Mouse (Mus musculus) c-Kit-positive CD71-positive TER-119-negative erythroid progenitor cells, embryonic 14.5 days (primary cell): ENCODE results near the gene Tldc2.

Experiments used
- DNase-seq: peaks from one replicate; pipeline ENCODE4 v3.0.0-alpha.2; 2013; ENCODE audit warnings: low read depth

Gene Tldc2

GRCm38 (mm10) chr2:157060557-157061305 is 26.1 kb upstream of the Tldc2 start:
- no peak for DNase-seq

DNA sequence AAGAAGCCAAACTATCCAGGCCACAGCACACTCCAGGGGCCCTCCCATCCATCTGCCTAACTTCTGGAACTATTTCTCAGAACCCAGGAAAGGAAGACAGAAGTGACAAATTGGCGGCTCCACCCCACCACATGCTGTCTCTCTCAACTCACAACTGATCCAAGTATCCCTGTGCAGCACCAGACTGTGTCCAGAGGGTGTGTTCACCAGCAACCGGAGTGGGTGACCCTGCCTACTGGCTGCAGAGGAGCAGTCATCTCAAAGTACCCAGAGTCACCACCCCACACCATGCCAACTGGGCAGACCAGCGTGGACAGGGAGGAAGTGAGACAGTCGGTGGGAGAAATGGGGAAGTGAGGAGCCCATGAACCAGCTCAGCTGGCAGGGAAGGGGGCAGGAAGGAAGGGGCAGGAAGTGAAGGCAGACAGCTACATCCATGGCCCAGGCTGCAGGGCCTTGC is 23.6 kb upstream of the Tldc2 start:
- DNase-seq: no peak

GRCm38 (mm10) chr2:157064136-157064535 is 22.7 kb upstream of the Tldc2 start:
- DNase-seq: no peak

DNA sequence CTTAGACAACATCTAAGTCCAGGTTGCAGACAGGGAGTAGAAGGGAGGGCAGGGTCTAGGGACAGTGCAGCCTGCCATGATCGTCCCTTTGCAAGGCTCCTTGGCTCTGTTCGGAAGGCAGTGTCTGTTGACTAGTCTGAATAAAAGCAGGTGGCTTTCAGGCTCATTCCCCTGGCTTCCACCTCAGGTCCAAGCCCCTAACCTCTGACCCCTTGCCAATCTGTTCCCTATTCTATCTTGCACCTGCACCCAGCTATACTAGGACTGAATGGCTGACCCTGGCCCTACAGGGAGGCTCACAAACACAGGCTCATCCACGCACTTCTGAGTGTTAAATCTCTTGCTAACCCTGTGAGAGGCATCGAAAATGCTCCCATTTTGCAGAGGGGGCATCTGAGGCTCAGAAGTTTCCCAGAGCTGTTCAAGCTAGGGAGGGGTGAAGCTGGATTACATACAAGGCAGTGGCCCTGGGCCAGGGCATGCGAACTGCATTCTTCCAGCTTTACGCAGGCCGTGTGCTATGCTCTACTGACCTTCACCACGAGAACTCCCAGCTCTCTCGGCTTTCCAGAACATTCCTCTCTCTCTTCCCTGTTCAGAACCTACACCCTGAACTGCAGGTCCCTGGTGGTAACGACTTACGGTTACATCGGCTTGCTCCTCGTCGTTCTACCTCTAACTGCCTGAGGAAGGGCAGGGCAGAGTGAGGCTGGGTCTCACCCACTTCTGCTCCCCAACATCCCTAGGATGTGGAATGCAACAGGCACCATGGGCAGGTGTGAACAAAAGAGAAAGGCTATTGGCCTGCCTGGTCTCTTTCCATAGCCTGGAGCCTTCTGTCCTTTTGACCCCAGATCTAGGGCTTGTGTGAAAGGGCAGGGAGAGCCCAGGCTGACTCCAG is 21.6 kb upstream of the Tldc2 start:
- no peak for DNase-seq

DNA sequence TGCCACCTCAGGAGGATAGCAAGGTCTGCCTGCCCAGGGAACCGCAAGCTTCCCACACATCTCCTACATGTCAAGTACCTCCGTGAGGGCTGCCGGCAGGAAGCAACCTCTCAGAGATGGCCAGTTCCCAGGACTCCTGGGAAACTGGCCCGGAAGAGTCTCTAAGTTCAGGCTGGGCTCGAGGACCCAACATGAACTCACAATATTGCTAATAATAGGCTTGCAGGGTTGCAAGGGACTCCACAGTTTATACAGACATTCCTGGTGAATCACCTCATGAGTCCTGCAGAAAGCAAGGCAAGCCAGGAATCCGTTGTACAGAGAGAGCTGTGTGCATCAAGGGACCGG is 21.0 kb upstream of the Tldc2 start:
- no peak for DNase-seq

- no peak for DNase-seq
These were observed 20.0 kb upstream of the Tldc2 start for GRCm38 (mm10) chr2:157066731-157067430.

- no peak for DNase-seq
These were observed 18.0 kb upstream of the Tldc2 start for GRCm38 (mm10) chr2:157068701-157069354.

DNA sequence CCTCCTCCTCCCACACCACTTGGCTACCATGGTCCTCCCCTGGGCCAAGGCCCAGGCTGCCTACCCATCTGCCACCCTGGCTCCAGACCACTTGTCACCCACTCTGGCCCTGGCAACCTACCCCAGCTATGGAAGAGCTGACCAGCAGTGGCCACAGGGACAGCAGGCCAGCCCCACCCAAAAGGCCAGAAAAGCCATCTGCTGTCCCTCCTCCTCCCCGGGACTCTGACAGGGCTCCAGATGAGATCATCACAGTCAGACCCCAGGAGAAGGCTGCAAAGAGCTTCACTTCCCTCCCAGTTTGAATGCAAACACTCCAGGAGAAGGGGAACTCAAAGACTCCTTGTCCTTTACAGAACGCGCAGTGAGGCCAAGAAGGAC is 17.5 kb upstream of the Tldc2 start:
- no peak for DNase-seq

DNA sequence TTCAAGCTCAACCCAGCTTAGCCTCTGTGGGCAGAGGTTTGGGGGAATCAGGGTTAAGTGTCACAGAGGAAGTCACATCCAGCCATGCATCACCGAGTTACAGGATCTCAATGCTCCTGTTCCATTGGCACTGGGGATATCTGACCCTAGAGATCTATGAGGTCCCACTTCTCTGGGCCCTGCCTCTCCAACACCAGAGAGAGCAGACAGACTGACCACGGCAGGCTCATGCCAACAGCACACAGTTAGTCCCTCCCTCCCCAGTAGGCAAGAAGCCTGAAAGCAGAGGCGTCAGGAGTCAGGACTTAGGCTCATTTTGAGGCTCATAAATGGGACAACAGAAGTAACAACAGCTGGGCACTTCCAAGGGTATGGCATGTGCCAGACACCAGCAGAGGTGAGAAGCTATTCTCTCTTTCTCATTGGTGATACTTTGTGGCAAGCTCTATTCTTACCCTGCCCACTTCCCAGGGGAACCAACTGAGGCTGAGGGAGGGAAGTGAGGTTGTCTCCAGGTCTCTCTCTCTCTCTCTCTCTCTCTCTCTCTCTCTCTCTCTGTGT is 17.0 kb upstream of the Tldc2 start:
- no peak for DNase-seq

DNA sequence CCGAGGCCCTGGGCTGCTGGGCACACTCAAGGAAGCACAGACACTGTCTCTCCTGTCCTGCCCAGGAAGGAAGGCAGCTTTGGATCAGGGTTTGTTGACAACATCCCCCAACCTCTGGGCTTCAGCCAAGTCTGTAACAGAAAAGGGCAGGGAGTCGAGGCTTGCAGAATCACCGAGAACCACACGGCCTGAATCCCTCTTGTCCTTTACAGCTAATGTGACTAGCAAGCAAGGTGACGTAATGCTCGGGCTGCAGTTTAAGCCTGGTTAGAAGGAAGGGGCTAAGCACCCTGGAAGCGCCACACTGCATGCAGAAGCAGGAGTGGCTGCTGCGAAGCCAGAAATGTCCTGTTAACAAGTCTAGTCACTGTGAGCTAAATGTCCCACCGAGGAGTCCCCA is 16.5 kb upstream of the Tldc2 start:
- DNase-seq: no peak

GRCm38 (mm10) chr2:157071556-157071955 is 15.3 kb upstream of the Tldc2 start:
- no peak for DNase-seq

GRCm38 (mm10) chr2:157072316-157072990 is 14.4 kb upstream of the Tldc2 start:
- no peak for DNase-seq

DNA sequence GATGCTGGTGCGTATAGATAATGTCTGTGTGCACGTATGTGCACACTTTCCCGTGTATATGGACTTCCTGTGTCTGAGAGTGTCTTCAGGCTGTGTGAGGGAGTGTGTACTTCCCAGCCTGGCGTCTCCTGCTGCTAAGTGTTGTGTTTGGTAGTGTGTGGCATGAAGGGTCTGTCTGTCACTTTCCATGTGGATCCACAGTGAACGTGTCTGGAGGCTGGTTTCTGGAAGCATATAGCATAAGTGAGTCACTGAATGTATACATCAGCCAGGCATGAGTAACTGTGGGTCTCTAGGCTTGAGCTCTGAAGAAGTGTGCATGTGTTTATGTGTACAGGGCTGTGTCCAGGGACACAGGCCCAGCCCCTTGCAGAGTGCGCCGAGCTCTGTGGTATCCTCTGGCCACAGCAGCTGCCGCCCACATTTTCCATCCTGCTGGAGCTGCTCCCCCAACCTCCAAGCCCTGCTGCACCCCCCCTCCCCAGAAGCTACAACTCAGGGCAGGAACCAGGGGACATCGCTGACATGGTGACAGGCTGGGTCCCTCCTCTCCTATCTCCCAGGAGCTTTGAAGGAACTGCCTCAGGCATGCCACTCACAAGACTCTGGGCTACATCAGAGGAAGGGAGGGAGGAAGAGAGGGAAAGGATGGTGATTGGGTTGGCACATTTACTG is 13.3 kb upstream of the Tldc2 start:
- no peak for DNase-seq

GRCm38 (mm10) chr2:157074186-157074724 is 12.6 kb upstream of the Tldc2 start:
- DNase-seq: no peak

DNA sequence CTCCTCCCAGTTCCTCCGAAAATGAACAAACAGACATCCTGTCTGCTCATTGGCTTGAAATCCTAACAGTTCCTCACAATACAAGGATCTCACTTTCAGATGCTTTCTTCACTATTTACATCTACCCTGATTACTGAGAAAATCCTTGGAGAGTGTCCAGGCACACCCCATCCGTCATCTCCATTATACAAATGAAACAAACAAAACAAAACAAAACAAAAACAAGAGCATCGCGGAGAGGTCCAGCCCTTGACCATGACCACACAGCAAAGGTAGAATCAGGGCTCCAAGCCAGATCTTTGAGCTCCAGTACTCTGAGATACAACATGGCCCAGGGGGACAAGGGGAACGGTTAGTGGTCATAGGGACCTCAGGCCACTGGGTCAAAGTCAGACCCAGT is 12.1 kb upstream of the Tldc2 start:
- no peak for DNase-seq

- no peak for DNase-seq
These were observed 11.6 kb upstream of the Tldc2 start for GRCm38 (mm10) chr2:157075226-157075625.

DNA sequence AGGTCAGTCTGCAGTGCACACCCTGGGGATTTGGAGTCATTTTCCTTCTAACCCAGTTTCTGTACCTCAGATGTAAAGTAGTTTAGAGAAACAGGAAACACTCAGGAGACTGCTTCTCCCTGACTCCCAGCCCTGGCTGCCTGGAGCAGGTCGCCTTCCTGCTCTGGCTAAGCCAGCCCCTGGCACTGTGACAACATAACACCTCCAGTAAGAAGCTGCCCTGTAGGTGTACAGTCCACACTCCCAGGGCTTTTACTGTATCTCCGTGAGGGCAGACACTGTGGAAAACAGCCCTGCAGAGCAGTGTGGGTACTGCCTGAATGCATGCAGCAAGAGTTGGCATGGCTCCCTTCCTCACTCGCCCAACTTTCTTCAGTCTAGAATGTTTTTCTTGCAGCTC is 11.2 kb upstream of the Tldc2 start:
- no peak for DNase-seq

GRCm38 (mm10) chr2:157076585-157076984 is 10.3 kb upstream of the Tldc2 start:
- DNase-seq: no peak

GRCm38 (mm10) chr2:157077160-157077559 is 9.7 kb upstream of the Tldc2 start:
- no peak for DNase-seq

GRCm38 (mm10) chr2:157077641-157078058 is 9.2 kb upstream of the Tldc2 start:
- no peak for DNase-seq
